Mouse (Mus musculus) layer of hippocampus, postnatal 36 days (tissue): ENCODE measurements around the gene D8Ertd738e. TPM values are rescaled to one million over a fixed set of nuclear protein-coding genes. Genes with fewer than 3 reads are reported as not detected.
A peak's percentile ranks its signal among the peaks of the same experiment; 100 is the strongest.

Source experiments
- DNase-seq, 2 experiments: peaks; one replicate each; pipeline ENCODE4 v3.0.0; 2022
- total RNA-seq, 2 experiments: library from RNA; stranded (reverse); gene quantifications; 2 replicates each; pipeline ENCODE4 v1.2.3; 2021

D8Ertd738e gene
- total RNA-seq, 2 experiments from 2014 or later = 131 to 145 TPM

GRCm38 (mm10) chr8:84236410-84236997 is 13.0 kb downstream of the D8Ertd738e start:
- no peak for DNase-seq

DNA sequence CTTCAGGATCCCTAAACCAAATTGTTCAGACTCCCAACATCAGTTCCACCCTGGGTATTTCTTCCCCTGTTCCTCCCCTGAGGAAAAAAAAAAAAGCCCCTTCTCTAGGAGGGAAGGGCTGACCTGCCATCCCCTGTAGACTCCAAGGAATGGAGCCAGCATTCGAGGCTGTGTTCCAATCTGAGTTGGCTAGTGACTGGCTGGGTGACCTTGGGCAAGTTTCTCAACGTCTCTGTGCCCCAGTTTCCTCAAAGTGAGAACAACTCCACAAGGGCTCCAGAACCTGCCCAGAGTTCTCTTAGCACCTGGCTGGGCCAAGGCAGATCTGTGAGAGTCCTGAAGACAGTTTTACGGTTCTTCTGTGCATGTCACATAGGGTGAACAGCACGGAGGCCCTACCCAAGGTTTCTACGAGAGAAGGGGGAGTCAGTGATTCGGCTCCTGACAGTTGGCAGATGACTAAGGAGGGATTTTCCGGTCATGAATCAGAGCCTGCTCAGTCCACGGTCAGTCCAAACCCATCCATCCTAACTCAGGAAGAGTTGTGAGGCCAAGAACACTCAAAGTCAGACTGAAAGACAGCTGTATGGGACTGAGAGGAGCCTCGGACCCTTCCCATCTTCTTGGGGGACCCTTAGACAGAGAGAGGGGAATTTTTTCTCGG is 13.6 kb downstream of the D8Ertd738e start:
- no peak for DNase-seq

DNA sequence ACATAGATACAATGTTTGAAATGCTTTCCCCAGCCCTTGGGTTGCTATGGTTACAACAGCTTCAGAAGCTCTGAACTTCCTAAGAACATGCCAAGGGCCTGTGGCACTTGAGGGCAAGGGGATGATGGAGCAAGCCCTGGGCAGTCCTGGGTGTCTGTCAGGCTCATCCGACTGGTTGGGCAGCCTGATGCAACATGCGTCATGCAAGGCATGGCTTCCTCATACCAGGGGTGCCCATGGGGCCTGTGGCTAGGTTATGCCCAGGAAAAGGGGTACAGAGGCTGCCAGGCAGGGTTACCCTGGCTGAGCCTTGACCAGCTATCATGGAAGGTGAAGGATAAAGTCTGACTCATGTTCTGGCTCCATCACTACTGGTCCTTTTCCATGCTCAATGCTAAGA is 16.5 kb downstream of the D8Ertd738e start:
- no peak for DNase-seq

- DNase-seq = no peak
These were observed 18.8 kb downstream of the D8Ertd738e start for GRCm38 (mm10) chr8:84230735-84231134.

GRCm38 (mm10) chr8:84223322-84224029 is 26.0 kb downstream of the D8Ertd738e start:
- peak in 1 of 2 experiments; percentile 37 for DNase-seq

DNA sequence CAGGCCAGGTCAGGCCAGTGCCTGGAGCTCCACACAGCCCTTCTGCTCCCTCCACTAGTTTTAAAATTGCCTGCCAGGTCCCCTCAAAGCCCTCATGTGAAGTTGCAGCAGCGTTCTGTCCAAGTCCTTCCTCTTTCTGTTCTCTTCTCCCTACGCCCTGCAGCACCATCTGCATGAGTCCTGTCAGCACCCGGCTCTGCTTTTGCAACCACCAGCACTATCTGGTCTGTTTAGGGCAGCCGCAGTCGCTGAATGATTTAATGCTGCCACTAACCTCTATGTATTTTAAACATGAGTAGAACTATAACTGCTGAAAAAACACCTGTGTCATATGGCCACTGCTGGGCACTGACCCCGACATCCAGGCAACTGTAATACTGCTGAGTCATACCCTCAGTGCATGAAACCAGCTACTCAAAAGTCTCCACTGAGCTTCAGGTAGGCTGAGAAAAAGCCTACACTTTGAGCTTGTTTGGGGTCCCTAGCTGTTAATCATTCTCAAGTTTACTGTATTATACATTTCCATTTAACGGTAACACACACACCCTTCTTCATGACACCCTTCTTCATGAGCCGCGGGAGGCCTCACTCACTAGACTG is 26.9 kb downstream of the D8Ertd738e start:
- DNase-seq = peak in 1 of 2 experiments; percentile 69

DNA sequence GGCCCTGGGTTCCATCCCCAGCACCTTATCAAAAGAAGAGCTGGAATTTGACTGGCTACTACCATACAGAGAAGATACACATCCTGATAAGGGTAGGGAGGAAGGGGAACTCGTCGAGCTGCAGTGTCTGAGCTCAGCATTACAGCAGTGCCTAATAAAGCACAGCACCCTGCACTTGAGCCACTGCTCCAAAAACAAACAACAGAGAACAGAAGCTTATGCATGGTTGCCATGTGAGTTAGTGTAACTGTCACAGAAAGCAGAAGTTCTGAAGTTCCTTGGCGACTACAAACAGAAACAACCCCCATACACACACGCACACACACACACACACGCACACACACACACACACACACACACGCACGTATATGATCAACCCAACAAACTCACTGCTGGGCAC is 29.4 kb downstream of the D8Ertd738e start:
- DNase-seq = no peak

DNA sequence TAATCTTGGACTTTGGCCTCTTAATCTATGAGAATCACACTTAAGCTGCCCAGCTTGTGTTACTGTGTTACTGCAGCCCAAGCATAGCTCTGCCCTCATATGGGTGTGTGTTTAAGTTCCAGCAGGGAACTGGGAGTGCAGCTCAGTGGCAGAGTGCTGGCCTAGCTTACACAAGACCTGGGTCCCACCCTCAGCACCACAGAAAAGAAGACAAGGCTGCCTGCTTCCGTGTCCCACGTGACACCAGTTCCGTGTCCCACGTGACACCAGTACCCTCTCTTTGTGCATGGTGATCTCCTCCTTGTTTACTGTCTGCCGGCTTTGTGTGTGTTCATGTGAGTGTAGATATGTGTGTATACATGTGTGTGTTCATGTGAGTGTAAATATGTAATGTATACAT is 31.4 kb downstream of the D8Ertd738e start:
- no peak for DNase-seq

GRCm38 (mm10) chr8:84217206-84217605 is 32.3 kb downstream of the D8Ertd738e start:
- no peak for DNase-seq

DNA sequence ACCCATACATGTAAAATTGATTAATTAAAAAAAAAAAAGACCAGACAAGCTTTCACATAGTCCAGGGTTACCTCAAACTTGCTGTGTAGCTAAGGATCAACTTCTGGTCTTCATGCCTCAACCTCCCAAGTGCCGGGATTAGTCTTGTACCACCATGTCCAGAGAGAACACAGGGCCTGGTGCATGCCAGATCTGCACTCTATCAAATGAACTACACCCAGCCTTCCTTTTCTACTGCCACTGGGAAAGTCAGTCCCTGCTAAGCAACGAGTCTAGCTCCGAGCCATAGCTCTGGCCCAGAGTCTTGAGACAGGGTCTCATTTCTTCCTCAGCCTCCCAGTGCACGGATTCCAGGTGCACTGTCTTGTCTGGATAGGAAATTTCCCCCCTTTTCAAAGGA is 36.2 kb downstream of the D8Ertd738e start:
- no peak for DNase-seq

- no peak for DNase-seq
These were observed 37.5 kb downstream of the D8Ertd738e start for GRCm38 (mm10) chr8:84211881-84212563.

DNA sequence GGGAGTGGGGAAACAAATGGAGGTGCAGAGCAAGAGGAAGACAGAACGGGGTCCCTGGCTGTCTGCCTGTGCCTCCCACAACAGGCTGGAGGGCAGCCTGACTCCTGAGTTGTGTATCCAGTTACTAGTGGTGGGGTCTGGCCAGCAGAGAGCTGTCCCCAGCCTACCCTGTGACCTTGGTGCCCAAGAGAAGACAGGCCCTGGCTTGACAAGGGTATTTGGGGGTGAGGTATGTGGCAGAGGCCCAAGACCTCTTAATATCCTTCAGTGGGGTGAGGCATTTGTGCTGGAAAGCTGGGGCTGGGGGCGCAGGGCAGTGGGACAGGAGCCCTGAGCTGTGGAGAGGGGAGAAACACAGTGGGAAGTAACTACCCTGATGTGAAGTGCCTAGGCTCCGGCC is 38.3 kb downstream of the D8Ertd738e start:
- DNase-seq = no peak

DNA sequence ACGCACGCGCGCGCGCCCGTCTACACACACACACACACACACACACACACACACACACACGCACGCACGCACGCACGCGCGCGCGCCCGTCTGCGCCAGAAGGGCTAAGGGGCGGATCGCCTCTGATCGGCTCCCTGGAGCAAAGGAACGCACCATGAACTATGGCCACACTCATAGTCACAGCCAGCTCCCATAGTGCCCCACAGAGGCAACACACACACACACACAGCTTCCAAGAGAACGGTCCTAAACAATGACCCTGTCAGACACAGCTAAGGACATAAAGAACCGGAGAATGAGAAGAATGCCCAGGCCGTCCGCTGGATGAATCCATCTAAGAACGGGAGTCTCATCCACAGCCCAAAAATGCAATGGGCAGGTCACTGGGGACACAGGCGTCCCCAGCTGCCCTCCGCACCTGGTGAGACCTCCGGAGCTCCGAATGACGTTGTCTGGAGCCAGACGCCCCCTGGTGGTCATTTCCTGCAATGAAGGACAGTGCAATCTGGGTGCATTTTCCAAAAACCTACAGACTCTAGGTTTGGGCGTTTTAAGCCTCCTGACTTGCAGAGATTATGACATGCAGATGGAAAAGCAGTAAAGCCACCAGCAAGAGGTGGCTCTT is 39.2 kb downstream of the D8Ertd738e start:
- peak; percentile 73 to 75 for DNase-seq

GRCm38 (mm10) chr8:84208381-84209380 is 40.8 kb downstream of the D8Ertd738e start:
- no peak for DNase-seq

- no peak for DNase-seq
These were observed 41.7 kb downstream of the D8Ertd738e start for GRCm38 (mm10) chr8:84207811-84208210.

GRCm38 (mm10) chr8:84206666-84207065 is 42.9 kb downstream of the D8Ertd738e start:
- DNase-seq = no peak

DNA sequence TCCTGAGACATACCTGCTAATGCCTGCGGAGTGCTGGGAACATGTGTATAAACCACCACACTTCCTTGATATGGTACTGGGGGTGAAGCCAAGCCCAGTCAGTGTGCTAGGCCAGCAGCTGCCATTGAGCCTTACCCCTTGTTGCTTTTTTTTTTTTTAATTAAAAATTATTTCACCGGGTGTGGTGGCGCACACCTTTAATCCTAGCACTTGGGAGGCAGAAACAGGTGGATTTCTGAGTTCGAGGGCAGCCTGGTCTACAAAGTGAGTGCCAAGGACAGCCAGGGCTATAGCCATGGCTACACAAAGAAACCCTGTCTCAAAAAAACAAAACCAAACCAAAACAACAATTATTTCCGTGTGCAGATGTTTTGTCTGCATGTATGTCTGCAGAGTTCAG is 44.4 kb downstream of the D8Ertd738e start:
- no peak for DNase-seq

GRCm38 (mm10) chr8:84203975-84204772 is 45.3 kb downstream of the D8Ertd738e start:
- DNase-seq = no peak

DNA sequence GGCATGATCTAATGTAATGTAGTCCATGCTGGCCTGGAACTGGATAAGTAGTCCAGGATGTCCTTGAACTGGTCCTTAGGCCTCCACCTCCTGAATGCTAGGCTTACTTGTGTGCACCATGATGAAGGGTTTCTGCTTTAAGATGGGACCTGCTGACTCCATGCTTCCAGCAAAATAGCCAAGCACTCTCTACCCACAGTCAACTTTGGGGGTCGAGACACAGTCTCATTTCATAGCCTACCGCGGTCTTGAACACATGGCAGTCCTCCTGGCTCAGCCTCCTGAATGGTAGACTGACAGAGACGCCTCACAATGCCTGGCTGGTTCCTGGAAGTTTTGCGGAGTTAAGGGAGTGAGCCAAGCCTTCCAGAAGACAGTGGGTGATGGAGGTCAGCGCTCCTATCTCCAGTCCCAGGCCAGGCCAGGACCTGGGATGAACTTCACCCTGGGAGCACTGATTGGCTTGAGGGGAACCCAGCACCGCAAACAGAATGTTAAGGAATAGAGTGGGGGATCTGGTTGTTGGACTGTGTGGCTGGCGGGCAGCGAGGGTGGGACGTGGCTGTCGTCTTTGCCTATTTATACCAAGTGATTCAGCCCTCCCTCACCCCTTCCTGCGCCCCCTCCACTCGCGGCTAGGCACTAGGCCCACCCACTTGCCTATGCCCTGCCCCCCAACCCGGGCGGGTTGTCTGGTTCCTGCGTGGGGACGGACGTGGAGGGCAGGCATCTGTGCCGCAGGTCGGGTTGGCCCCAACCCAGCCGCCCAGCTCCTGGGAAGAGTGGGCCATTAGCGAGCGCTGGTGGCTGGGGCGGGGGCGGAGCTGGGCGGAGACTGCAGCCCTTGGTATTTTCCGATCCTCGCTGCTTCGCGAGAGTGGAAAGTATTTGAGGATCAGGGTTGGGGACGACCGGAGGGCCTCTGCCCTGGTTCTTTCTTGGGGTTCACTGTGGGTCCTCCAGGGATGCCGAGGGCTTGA is 46.3 kb downstream of the D8Ertd738e start:
- peak; percentile 64 to 77 for DNase-seq
